Comparison of ENCODE assay signal across 17 mouse cellular contexts in genomic region chr12:17058490-17058889, GRCm38 (mm10). TPM values are rescaled to one million over a fixed set of nuclear protein-coding genes. Genes with fewer than 3 reads are reported as not detected.
"Had no signal": no experiment of that assay in that cellular context is flagged by ENCODE, and none has a peak within 500 bp of the region (broad histone marks: within the 10 kb centered on the region; RNA-seq: fewer than 3 reads in every experiment).

No protein-coding gene starts in this region.

- H3K27ac ChIP-seq: kidney, postnatal 0 days; limb, embryonic 13.5 days; liver, embryonic 14.5 days; midbrain, embryonic 12.5 days; neural tube, embryonic 15.5 days had no signal

- H3K4me2 ChIP-seq: limb, embryonic 13.5 days; midbrain, embryonic 12.5 days; neural tube, embryonic 15.5 days had no signal

- ATAC-seq: midbrain, embryonic 16.5 days had no signal

- H3K4me3 ChIP-seq: limb, embryonic 13.5 days; midbrain, embryonic 12.5 days; neural tube, embryonic 15.5 days had no signal

- H3K9me3 ChIP-seq: limb, embryonic 13.5 days; midbrain, embryonic 12.5 days; neural tube, embryonic 15.5 days had no signal

- H3K9ac ChIP-seq: limb, embryonic 13.5 days; liver, embryonic 14.5 days; midbrain, embryonic 12.5 days; neural tube, embryonic 15.5 days had no signal

- H3K36me3 ChIP-seq: limb, embryonic 13.5 days; midbrain, embryonic 12.5 days; neural tube, embryonic 15.5 days had no signal

- H3K27me3 ChIP-seq: limb, embryonic 13.5 days; midbrain, embryonic 12.5 days; neural tube, embryonic 15.5 days had no signal

- DNase-seq: kidney, adult 11 months; kidney, adult 9 months; kidney, postnatal 36 days; left cerebral cortex, postnatal 4 days; lung, adult 18-20 months; right cerebral cortex, postnatal 4 days; spleen, adult 18-20 months; thymus, adult 2 months; thymus, postnatal 36 days had no signal

RNA-seq across cellular contexts. Expression of gene 2410004P03Rik, which starts 47.0 kb away (rescaled TPM):
- total RNA-seq: liver, adult 2 months; megakaryocyte-erythroid progenitor cell, adult 5-6 weeks had no signal
- polyA plus RNA-seq: liver, adult 2 months had no signal
